Mouse (Mus musculus) kidney, embryonic 16.5 days (tissue): ENCODE results near the gene Ttc17. TPM values are rescaled to one million over a fixed set of nuclear protein-coding genes. Genes with fewer than 3 reads are reported as not detected.
"Not testable (repeated sequence)": the region's sequence is repeated elsewhere in the genome, so short reads cannot be mapped to it uniquely, and the experiment has no call there.

Experiments used
- ATAC-seq: fragments of 200-750 bp; cut with Nextera tagmentation; 2 replicates; pipeline ENCODE4 v1.8.0; 2017; ENCODE audit warnings: moderate TSS enrichment; ENCODE audit not compliant: low FRiP score, low TSS enrichment
- H3K27ac ChIP-seq: fragments of 300-500 bp; sonication (generic); 2 replicates; pipeline ENCODE4 v1.5.1; 2014; ENCODE audit warnings: low read length
- H3K27me3 ChIP-seq: fragments of 300-500 bp; sonication (generic); 2 replicates; pipeline ENCODE4 v1.6.1; 2014; ENCODE audit warnings: low read length, control low read depth, mixed read lengths; ENCODE audit not compliant: insufficient read depth
- H3K36me3 ChIP-seq: fragments of 300-500 bp; sonication (generic); 2 replicates; pipeline ENCODE4 v1.6.1; 2014; ENCODE audit warnings: low read length, control low read depth, mixed read lengths; ENCODE audit not compliant: insufficient read depth
- H3K4me1 ChIP-seq: fragments of 300-500 bp; sonication (generic); 2 replicates; pipeline ENCODE4 v1.6.1; 2014; ENCODE audit warnings: low read length, control low read depth, mixed read lengths; ENCODE audit not compliant: insufficient read depth
- H3K4me2 ChIP-seq: fragments of 300-500 bp; sonication (generic); replicated peaks from 2 replicates; pipeline ENCODE4 v1.6.1; 2014; ENCODE audit warnings: low read depth, low read length
- H3K4me3 ChIP-seq: fragments of 300-500 bp; sonication (generic); 2 replicates; pipeline ENCODE4 v1.5.1; 2014; ENCODE audit warnings: mild to moderate bottlenecking, low read length
- H3K9ac ChIP-seq: fragments of 300-500 bp; sonication (generic); replicated peaks from 2 replicates; pipeline ENCODE4 v1.6.1; 2014; ENCODE audit warnings: low read length
- H3K9me3 ChIP-seq: fragments of 300-500 bp; sonication (generic); 2 replicates; pipeline ENCODE4 v1.6.1; 2016; ENCODE audit warnings: low read length, control low read depth
- whole genome bisulfite sequencing: fragments of 180-500 bp; shearing (Covaris S2); extraction: QIAGEN DNeasy Blood & Tissue Kit; methylation state at CpG from one replicate; pipeline ENCODE4 v1.1.7; 2014; 5-methylcytosine and 5-hydroxymethylcytosine counted together
- polyA plus RNA-seq: library from polyadenylated mRNA; unstranded; fragments of >200 nt; fragmentation: Nextera tagmentation; extraction: Ambion mirVana; gene quantifications from 2 replicates; pipeline ENCODE4 v1.2.1, GENCODE M21; 2015

Gene Ttc17
- polyA plus RNA-seq, 1 experiment from 2014 or later: 17.4 TPM

DNA sequence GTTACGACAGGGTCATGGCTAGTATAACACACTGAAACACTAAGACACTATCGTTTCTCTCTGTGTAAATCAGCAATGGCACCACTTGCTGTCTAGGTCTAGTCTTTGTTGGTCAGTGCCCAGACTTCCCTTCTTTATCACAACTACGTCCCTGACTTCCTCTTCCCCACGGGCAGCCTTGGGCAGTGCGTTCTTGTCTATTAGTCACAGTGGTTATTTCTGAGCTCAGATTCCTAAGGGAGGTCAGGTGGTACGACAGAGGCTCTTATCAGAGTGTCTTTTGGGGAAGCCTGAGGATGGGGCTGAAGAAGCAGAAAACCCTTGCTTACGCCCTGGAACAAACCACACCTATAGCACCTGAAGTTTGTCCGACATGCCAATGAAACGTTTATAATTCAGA is 17.5 kb downstream of the Ttc17 start:
- Histone ChIP-seq H3K27me3 (no peaks in the 10 kb centered on the region), H3K27ac (no peak overlapping the region), H3K9me3 (no peaks in the 10 kb centered on the region), H3K9ac (no peak overlapping the region), H3K4me3 (no peak overlapping the region), H3K36me3 (peaks cover 4% of the 10 kb centered on the region; the same call in 1 of the 2 replicates), H3K4me2 (no peak overlapping the region), H3K4me1 (no peaks in the 10 kb centered on the region)
- no peak for ATAC-seq
- 69% methylated on average over 9 of the region's 9 CpGs for WGBS

DNA sequence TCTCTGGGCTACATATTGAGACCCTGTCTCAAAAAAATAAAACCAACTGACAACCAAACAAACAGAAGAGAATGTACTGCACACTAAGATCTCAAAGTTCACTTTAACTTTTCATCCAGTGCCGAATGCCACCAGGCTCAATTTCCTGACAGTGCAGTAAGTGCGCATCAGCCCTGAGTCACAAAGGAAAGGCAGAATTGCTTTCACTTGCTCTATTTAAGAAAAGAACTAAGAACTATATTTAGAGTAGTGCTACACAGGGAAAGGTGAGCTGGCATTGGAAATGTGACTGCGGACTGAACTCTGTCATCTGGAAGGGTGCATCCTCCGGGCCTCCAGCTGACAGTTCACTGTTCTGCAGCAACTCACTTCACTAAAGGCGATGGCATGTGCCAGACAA is 18.6 kb downstream of the Ttc17 start:
- Histone ChIP-seq H3K4me1 (no peaks in the 10 kb centered on the region), H3K27me3 (no peaks in the 10 kb centered on the region), H3K36me3 (peaks cover 12% of the 10 kb centered on the region), H3K27ac (no peak overlapping the region), H3K9ac (no peak overlapping the region), H3K9me3 (no peaks in the 10 kb centered on the region), H3K4me2 (no peak overlapping the region), H3K4me3 (no peak overlapping the region)
- 86% methylated on average over 5 of the region's 5 CpGs for WGBS
- no peak for ATAC-seq

DNA sequence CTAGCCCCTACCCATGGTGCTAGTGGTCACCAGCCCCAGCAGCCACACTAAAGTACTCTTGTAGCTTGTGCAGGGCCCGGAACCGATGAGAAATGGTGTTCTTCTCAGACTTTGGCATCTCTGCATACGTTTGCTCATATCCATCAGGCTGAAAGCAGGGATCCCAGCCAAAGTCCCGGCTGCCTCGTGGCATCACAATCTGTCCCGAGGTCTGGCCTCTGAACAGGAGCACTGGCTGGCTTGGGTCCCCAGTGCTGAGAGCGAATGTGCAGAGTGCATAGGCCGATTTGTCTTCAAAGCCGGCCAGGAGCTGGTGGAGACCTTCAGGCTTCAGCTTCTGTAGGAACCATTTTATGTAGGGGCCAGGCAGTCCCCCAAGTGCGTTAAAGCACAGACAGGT is 22.0 kb downstream of the Ttc17 start:
- H3K27me3 ChIP-seq, H3K4me1 ChIP-seq, ATAC-seq, H3K9me3 ChIP-seq, H3K9ac ChIP-seq, H3K4me2 ChIP-seq, H3K27ac ChIP-seq, H3K4me3 ChIP-seq: not testable (repeated sequence)
- peaks cover 12% of the 10 kb centered on the region for H3K36me3 ChIP-seq
- WGBS: 93% methylated on average over 10 of the region's 10 CpGs

DNA sequence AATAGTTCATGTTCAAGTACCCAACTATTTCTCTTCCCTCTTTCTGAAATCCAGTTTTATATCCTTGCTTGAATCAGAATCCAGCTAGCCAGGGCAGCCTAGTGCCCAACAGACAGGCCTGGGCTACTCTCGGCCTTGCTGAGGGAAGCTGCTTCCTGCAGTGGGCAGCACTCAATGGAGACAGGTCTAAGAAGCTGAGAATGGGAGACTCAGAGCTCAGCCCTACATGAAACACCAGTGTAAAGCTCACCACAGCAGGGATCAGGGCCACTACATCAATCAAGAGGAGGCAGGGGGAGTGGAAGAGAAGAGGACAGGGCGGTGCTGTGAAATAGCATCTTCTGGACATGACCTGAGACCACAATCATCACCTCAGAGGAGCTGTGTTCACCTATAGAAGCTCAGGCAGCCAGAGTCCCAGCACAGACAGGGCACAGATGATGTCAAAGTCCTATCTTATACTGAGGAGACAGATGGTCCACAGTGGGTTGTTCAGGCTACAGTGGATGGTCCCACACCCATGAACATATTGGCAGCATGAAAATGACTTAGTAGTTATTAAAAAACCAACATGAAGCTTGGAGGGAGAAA is 25.3 kb downstream of the Ttc17 start:
- no peaks in the 10 kb centered on the region for H3K4me1 ChIP-seq
- H3K9ac ChIP-seq: no peak overlapping the region
- no peaks in the 10 kb centered on the region for H3K27me3 ChIP-seq
- WGBS: 73% methylated on average over 2 of the region's 2 CpGs
- H3K27ac ChIP-seq: no peak overlapping the region
- no peaks in the 10 kb centered on the region for H3K9me3 ChIP-seq
- ATAC-seq: no peak
- peaks cover 17% of the 10 kb centered on the region for H3K36me3 ChIP-seq
- no peak overlapping the region for H3K4me3 ChIP-seq
- H3K4me2 ChIP-seq: no peak overlapping the region

DNA sequence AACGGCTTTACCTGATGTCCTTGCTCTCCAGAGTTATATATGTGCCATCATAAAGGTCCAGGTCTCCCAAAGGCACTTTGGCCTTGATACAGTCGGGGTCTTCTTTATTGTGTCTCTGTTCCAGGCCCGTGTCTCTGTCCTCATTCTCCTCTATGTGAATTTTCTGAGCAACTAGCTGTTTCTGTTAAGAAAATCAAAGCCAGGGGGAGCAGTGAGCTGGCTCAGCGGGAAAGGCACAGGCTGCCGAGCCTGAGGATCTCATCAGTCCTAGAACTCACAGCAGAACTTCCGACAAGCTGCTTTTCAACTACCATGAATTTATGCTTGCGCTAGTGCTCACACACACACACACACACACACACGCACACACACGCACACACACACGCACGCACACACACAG is 27.8 kb downstream of the Ttc17 start:
- Histone ChIP-seq H3K4me2 (no peak overlapping the region), H3K9ac (no peak overlapping the region), H3K4me1 (no peaks in the 10 kb centered on the region), H3K4me3 (no peak overlapping the region), H3K27ac (no peak overlapping the region), H3K36me3 (peaks cover 33% of the 10 kb centered on the region), H3K9me3 (no peaks in the 10 kb centered on the region), H3K27me3 (no peaks in the 10 kb centered on the region)
- WGBS: 79% methylated on average over 11 of the region's 11 CpGs
- no peak for ATAC-seq

DNA sequence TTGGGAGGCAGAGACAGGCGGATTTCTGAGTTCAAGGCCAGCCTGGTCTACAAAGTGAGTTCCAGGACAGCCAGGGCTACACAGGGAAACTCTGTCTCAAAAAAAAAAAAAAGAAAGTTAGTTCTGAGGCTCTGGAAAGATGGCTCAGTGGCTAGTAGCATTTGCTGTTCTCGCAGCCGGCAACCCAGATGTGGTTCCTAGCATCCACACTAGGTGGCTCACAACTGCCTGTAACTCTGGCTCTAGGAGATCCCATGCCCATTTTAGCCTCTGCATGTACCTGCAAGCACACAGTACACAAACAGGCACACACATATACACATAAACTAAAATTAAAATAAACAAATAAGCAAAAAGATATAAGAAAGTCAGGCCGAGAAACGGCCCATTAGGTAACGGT is 35.4 kb downstream of the Ttc17 start:
- 87% methylated on average over 6 of the region's 6 CpGs for WGBS
- Histone ChIP-seq H3K36me3 (peaks cover 66% of the 10 kb centered on the region), H3K4me1 (no peaks in the 10 kb centered on the region), H3K9ac (no peak overlapping the region), H3K4me3 (no peak overlapping the region), H3K27ac (no peak overlapping the region), H3K4me2 (no peak overlapping the region), H3K27me3 (no peaks in the 10 kb centered on the region), H3K9me3 (no peaks in the 10 kb centered on the region)
- no peak for ATAC-seq

DNA sequence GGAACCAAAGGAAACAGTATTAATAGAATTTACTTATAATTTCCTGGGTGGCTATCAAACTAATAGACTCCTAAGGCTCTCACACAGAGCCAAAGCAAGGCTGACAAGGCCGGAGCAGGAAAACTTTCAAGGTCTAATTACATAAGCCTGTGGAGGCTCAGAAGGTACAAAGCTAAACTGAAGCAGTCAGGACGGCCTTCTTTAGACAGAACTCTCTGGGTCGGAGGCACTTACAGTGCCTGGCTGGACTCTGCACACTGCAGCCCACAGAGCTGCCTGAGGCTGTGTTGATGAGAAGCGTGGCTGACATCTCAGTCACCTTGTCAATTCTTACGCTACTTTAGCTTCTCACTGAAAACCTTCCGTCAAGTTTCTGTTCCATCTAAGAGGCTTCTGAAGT is 42.7 kb downstream of the Ttc17 start:
- H3K9me3 ChIP-seq: 0 out of 2 replicates have a peak, but pooled peaks cover 6% of the 10 kb centered on the region
- H3K9ac ChIP-seq: no peak overlapping the region
- no peaks in the 10 kb centered on the region for H3K27me3 ChIP-seq
- no peak overlapping the region for H3K4me3 ChIP-seq
- WGBS: 96% methylated on average over 6 of the region's 6 CpGs
- ATAC-seq: no peak
- no peaks in the 10 kb centered on the region for H3K4me1 ChIP-seq
- H3K27ac ChIP-seq: no peak overlapping the region
- H3K4me2 ChIP-seq: no peak overlapping the region
- H3K36me3 ChIP-seq: peaks cover 58% of the 10 kb centered on the region

DNA sequence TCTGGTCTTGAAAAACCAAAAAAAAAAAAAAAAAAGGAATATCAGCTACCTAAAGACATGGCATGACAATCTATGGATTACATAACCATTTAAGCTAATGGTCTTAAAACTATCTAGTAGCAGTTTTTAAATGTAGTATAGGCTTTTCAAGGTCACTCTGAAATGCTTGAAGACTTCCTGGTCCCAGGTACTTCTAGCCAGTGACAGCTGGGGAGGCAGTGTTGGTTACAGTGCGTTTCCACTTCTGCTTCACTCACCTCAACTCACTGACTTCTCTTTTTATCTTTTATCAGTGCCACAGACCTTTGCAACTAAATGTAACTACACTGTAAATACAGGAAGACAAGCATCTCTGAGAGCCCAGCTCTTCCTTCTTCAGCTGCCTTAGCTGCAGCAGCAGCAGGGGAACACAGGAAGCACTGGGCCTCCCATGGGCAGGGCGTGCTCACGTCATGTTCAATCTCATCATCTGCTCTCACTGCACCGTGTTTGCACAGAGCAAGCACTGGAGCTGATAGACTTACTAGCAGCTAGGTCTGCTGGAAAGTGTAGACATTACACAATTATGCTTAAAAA is 46.0 kb downstream of the Ttc17 start:
- Histone ChIP-seq H3K36me3 (peaks cover 63% of the 10 kb centered on the region), H3K27me3 (no peaks in the 10 kb centered on the region), H3K9ac (no peak overlapping the region), H3K4me2 (no peak overlapping the region), H3K27ac (no peak overlapping the region), H3K9me3 (0 out of 2 replicates have a peak, but pooled peaks cover 6% of the 10 kb centered on the region), H3K4me1 (no peaks in the 10 kb centered on the region), H3K4me3 (no peak overlapping the region)
- 76% methylated on average over 4 of the region's 4 CpGs for WGBS
- no peak for ATAC-seq

DNA sequence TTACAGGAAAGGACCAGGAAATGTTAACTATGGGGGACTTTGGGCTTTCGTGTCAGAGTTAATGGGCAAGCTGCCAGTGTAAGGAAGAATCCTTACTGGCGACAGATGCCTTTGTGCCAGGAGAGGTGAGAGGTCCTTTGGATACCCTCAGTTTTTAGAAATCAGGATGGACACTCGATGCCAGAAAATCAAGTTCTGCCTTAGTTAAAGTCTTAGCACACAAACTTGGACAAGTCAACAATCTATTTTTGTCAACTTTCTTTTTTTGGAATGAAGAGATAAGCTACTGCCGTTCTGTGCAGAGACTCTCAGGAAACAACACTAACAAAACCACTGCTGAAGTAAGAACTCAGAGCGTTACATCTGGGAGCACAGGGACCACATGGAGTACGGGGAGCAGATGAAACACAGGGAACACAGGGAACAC is 58.3 kb downstream of the Ttc17 start:
- H3K27ac ChIP-seq: 0 out of 2 replicates have a peak overlapping the region, but pooled peaks have one; percentile 46
- H3K4me2 ChIP-seq: no peak overlapping the region
- peaks cover 3% of the 10 kb centered on the region; the same call in 1 of the 2 replicates for H3K36me3 ChIP-seq
- H3K27me3 ChIP-seq: no peaks in the 10 kb centered on the region
- no peak overlapping the region for H3K4me3 ChIP-seq
- H3K9me3 ChIP-seq: no peaks in the 10 kb centered on the region
- 57% methylated on average over 6 of the region's 6 CpGs for WGBS
- ATAC-seq: no peak
- H3K9ac ChIP-seq: no peak overlapping the region
- H3K4me1 ChIP-seq: peaks cover 6% of the 10 kb centered on the region; the same call in 1 of the 2 replicates

DNA sequence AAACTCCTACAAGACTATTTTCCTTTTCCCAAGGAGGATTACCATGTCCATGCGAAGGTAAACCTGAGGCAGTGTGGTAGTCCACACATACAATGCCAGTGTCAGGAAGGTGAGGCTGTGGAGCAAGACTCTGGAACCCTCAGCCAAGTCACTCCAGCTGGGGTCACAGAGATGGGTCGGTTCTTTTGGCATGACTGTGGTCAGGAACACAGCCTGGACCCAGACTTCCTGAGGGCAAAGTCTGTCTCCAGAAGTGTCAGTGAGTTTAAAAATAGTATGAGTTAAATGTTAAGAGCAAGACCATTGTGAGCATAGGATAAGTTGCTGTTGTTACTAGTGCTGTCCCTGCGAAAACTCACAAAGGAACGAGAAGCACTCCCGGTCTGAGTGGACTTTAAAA is 59.7 kb downstream of the Ttc17 start:
- 79% methylated on average over 5 of the region's 5 CpGs for WGBS
- Histone ChIP-seq H3K9ac (no peak overlapping the region), H3K4me3 (no peak overlapping the region), H3K4me1 (peaks cover 6% of the 10 kb centered on the region; the same call in 1 of the 2 replicates), H3K9me3 (no peaks in the 10 kb centered on the region), H3K36me3 (peaks cover 10% of the 10 kb centered on the region; the same call in 1 of the 2 replicates), H3K27me3 (no peaks in the 10 kb centered on the region), H3K4me2 (no peak overlapping the region), H3K27ac (no peak overlapping the region)
- no peak for ATAC-seq
